Mouse (Mus musculus) 3T3-L1 (cell line): ENCODE measurements around the gene Mettl23.
"Not testable (repeated sequence)": the region's sequence is repeated elsewhere in the genome, so short reads cannot be mapped to it uniquely, and the experiment has no call there.

ENCODE experiments used
- DNase-seq: peaks from one replicate; pipeline ENCODE4 v3.0.0-alpha.2; 2015; ENCODE audit warnings: low read depth, low spot score

The Mettl23 gene

DNA sequence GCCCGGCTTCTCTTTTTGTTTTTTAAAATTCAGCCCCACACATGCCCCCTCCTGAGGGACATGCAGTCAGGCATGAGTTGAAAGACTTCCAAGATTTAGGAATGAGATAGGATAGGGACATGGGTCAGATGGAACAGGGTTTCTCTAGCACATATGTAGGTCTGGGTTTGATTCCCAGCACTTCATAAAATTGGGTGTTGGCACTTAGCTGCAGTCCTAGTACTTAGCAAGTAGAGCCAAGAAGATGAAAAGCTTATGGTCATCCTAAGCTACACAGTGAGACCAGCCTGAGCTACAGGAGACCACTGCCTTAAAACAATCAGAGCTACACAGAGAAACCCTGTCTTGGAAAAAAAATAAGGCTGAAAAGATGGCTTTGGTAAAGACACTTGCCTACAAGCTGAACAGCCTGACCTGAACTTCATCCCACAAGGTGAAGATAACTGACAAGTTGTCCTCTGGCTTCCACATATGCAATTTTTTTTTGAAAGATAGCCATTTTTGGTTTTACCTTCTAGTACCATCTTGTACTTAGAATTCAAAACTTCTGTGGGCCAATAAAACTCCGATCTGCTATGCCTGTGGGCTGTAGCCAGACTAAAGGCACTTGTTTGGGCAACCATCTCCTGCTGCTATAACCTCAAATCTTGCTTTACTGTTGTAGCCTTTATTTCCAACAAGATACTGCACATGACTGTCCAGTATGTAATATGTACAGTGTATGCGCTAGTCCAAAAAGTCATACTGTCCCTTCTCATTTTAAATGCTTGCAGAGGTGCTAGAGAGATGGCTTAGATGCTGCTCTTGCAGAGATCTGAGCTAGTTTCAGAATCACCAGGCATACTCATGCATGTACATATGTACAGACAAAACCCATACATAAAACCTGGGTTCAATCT lies 4.4 kb downstream of the Mettl23 start:
- no peak for DNase-seq

DNA sequence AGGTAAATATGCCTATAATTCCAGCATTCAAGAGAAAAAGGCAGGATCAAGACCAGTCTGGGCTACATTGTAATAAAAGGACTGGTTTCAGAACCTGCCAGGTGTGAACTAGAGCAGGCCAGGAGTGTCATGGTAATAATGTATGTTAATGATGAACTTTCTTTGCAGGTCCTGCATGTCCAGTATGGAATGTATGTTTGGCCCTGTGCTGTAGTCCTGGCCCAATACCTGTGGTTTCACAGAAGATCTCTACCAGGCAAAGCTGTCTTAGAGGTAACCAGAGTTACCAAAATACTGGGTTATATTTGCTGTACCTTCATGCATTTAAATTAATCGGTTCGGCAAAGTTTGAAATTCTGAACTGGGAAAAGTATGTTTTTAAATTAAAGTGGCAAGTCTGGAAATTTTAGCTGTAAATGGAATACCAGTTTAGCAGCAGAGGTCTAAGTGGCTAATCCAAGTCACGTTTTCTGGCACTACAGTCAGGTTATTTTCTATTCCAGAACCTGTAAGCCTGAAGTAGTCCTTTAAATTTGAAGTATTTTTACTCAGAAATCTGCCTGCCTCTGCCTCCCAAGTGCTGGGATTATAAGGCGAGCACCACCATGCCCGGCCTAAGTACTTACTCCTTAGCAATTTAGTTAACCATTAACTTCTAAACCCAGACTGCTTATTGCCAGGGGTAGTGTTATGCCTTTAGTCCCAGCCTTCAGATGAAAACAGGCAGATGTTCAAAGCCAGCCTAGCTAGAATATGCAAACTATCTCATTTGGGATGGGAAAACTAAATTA lies 5.2 kb downstream of the Mettl23 start:
- DNase-seq: no peak

DNA sequence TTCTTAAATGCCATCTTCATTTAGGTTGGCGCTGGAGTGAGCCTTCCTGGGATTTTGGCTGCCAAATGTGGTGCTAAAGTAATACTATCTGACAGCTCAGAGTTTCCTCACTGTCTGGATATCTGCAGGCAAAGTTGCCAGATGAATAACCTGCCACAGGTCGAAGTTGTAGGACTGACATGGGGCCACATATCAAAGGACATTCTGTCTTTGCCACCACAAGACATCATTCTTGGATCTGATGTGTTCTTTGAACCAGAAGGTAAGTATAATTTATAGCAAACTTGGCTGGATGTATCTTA lies 5.8 kb downstream of the Mettl23 start:
- not testable (repeated sequence) for DNase-seq

DNA sequence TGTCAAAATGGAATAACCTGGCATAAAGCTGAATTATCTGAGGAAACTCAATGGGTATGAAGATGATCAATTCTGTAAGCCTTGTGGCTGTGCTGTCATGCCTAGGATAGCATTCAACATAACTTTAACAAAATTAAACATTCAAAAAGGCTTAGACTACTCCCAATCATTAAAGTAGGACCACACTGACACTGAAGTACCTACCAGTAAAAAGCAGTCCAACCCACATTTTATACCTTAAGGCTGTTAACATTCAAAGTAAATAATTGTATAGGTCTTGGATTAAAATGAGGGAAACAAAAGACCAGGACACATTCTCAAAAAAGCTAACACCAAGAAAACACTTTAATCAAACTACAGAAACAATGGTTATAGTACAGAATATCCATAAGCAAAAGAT lies 6.5 kb downstream of the Mettl23 start:
- no peak for DNase-seq

DNA sequence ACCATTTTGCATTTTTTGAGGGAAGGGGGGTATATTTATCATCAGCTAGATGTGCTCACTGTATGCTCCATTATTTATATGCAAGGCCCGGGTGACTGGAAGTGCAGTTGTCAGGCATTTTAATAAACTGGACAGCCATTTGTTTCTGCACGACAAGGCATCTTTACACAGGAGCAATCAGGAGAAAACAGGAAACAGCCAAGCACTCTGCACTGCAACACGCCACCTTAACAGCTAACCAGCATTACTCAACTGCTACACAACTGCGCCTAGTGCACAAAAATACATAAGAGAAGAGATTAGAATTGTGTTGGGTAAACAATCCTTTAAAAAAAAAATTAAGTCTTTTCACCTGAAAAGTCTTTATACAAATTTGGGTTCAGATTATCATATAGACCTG lies 7.0 kb downstream of the Mettl23 start:
- no peak for DNase-seq

DNA sequence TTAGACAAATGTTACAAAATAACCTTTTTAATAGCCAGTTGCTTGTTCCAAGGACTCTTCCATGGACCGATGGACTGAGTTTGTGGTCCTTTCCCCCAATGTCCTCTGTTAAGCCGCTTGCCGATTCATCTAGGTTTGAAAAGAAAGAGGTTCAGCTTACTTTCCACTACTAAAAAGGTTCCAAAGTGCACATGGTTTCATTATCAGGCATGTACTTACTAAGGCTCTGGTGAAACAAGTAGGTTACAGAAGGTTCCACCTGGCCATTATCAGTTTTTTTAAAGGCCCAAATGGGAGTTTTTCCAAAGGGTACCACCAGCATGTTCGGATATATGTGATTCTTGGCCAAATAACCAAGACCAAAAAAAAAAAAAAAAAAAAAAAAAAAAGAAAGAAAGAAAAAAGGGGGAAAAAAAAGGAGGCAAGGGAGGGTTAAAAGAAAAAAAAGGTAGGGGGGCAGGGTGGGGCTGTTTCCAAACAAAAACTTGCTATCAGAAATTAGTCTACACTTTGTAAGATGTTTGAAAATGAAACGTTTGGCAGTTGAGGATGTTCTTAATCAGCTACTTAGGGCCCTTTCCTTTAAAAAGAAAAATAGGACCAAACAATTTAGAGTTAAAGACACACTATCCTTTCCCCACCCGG lies 7.9 kb downstream of the Mettl23 start:
- DNase-seq: no peak

DNA sequence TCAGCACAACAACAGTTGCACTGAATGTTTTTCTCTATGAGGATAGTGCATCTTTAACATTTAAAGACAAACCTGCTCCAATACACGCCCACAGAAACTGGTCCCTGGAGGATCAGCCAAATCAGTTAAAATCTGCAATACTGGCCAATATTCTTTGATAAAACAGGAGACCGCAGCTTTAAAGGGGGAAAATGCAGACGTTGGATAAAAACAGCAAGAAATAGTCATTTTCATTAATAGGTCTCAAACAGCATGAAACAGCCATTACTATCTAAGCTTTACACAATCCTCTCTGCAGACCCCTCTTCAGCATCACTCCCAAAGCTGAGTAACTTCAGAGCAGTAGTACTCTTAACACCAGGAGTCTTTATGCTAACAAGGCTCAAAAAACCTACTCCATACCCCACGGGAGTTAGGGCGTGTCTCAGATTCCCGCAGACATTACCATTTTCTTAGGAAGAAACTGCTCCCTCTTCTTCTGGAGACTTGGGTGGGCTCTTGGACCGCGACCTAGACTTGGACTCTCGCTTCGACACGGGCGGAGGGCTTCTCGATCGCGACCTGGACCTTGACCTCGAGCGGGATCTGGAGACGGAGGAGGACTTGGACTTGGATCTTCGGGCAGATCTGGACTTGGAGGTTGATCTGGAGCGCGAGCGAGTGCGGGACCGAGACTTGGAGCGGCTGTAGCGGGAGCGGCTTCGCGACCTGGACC lies 8.7 kb downstream of the Mettl23 start:
- peak; percentile 45 for DNase-seq

DNA sequence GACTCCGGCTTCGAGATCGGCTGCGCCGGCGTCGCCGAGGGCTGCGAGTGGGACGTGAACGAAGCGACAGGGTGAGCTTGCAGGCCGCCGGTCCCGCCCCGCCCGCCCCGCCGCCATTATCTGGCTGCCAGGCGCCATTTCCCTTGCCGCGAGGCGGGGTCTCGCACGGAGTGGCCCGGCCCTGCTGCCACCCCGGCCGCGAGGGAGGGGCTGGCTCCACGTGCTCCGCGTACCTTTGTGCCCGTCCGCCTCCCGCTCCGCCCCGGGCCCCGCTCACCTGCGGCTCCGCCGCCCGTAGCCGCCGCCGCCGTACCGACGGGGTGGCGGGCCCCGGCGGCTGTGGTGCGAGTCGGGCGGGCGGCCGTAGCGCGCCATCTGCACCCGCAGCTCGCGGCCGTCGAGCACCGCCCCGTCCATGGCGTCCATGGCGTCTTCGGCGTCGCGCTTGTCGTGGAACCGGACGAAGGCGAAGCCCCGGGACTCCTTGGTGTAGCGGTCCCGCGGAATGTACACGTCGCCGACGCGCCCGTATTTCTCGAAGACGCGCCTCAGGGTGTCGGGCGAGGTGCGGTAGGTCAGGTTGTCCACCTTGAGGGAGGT lies 9.3 kb downstream of the Mettl23 start, which contains the start of gene Mfsd11:
Gene Mfsd11 (plus strand): TSS at position 150 of the 600 bp plus-strand sequence.
- DNase-seq: peak; percentile 55

DNA sequence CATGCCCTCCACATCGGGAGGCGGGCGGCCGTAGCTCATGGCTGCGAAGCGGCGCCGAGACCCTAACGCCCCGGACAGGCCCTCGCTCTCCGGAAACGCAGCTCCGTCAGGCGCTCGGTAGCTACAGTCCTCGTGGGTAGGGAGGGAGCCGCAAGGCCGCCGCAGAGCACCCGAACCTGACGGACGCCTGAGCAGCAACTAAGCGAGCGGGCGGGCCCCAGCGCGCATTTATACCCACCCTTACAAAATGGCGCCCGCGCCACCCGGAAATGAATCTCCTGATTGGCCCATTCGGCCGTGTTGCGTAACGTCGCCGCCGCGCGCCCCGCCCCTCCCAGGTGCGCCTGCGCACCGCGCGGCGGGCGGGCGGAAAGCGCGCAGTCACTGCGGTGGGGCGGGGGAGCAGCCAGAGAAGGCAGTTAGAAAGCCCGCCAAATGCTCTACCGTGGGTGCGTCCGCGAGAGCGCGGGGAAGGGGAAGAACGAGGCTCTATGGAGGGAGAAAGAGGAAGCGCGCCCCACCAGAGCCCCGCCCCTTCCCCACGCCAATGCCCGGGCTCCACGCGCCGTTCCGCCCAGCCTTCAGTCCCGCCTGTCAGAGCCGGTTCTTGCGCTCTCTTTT lies 9.9 kb downstream of the Mettl23 start, which contains the start of gene Srsf2:
Gene Srsf2 (minus strand): TSS at position 204 of the 621 bp plus-strand sequence.
- DNase-seq: peak; percentile 91

DNA sequence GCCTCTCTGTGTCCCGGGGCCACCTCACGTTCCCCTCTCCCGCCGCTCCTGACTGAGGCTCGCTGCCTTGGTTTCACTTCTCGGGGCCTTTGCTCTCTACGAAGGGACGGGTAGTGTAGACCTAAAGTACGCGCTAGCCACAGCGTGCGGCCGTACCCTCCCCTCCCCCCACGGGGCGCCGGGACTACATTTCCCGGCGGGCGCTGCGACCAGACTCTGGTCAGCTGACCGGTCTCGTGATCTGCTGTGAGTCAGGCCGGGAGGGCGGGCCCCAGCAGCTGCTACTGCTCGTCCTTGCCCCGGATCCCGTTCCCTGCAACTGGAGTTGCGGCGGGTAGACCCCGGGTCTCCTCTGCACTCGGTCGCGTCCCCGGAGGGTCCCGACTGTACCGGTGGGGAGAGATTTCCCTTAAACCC lies 10.4 kb downstream of the Mettl23 start:
- peak; percentile 96 for DNase-seq

DNA sequence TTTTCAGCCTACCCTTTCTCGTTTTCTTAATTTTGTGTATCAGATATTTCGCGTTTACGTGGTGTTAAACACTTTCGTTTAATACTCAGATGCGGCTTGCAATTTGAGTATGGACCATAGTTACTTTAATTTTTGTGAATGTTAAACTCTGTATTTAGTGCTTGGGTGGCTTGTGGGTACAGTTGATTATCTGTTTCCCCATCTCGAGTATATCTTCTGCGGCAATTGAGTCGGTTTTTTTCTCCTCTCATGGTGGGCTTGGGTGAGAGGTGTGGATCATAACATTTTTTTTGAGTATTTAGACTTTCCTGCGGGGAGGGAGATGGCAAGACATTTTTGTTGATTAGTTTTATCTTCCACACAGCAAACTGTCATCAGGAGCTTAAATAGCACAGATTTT lies 11.2 kb downstream of the Mettl23 start:
- no peak for DNase-seq

DNA sequence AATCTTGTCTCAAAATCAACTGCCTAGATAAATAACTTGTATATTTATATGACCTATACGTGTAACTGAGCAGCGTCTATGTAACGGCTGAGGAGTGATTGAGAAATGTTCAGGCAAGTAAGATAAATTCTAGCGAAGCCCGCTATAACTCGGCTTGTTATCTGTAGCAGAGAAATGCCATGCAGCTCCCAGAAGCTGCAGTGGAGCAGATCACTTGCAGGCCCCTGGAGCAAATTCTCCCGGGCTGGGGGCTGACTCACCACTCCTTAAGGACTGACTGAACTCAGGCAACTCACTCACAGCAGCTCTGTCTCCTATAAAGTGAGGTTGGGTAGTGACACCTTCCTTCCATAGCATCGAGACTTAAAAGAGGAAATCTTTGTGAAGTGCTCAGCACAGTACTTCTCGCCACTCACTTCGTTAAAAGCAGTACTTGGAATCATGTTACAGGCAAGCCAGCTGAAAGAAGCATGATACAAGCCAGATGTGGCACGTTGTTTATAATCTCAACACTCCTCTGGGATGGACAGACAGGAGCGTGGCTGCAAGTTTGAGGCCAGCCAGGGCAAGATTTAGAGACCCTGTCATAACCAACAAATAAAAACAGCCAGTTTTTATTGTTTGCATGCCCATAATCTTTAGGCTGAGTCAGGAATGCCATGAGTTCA lies 14.2 kb downstream of the Mettl23 start:
- DNase-seq: no peak

DNA sequence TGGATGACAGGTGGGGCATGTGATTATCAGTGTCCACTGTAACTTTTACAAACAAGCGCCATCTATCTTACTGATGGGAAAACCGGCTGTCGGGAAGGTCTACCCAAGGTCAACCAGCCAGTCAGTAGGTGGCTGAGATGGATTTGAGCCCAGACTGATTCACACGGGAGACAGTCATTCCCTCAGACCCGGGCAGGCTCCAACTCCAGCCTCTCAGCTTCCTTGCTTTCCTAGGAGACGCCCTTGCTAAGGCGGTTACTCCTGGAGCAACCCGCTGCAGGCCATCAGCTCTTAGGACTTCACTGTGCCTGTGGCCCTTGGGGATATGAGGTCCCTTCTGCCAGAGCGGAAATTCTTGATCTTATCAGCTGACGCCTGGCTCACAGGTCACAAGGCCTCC lies 21.4 kb downstream of the Mettl23 start:
- no peak for DNase-seq

DNA sequence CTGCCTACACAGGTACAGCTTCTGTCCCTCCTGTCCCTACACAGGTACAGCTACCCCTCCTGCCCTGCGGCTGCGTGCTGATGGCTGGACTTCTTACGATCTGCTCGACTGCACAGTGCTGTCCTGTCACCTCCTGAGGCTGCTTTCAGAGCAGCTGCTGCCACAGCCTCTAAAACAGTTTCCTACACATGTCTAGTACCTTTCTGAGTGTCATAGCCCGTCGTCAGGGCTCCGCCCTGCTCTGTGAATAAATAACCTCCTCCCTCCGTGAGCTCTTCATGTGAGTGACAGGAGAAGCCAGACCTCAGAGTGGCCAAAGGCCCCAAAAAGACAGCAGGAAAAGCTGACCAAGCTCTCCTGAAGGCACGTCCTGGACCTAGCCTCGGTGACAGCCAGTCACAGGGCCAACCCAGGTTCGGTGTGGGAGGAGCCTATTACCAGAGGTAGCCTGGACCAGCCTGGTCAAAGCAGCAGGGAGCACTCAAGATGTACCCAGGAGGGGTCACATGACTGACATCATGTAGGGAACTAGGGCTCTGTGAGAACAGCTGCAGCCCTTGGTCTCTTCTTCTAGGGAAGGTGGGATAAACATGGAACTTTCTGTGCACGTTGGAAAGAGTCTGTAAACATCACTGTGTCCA lies 23.0 kb downstream of the Mettl23 start:
- DNase-seq: no peak

DNA sequence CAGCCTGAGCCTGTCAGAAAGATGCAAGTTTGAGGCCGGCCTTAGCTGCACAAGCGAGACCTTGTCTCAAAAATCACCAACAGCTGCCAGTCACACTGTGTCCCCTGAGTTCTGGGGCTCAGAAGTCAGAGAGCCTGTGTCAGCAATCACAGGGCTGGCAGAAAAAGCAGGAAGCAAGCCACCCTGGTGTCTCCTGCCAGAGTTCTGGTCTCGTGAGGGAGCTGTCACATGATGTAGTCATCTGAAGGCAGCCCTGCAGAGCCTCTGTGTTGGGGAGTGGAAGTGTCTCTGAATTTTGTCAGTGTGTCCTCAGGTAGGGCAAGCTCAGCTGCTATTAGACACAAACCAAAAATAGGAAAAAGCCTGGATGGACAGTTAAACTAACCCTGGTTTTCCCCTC lies 25.1 kb downstream of the Mettl23 start:
- DNase-seq: peak; percentile 21

DNA sequence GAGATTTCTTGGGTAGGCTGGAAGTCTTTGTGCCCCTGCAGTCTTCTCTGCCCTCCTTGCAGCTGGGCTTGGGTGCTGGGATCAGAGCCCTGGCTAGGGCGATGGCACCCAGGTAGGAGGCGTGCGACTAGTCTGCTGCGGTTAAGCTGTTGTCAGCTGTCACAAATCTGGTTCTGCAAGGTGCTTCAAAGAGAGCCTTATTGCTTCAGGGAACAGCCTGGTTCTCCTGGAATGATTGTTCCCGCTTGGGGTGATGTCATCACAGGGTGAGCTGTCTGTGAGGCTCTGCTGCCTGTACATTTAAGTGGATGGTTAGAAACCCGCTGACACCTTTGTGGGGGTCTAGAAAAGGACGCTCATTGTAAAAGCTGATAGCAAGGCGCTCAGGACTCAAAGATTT lies 26.1 kb downstream of the Mettl23 start:
- DNase-seq: no peak

DNA sequence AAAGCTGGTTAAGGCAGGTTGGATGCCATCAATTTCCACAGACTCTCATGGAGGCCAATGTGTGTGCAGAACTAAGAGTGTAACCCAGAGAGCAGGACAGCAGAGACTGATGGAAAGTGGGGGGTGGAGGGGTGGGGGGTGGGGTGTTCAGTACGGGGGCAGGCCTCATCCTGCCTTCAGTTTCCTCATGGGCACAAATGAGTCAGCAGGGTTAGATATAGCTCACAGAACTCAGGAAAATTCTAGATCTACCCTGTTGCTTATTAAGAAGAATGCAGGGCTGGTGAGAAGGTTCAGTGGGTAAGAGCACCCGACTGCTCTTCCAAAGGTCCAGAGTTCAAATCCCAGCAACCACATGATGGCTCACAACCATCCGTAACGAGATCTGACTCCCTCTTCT lies 26.6 kb downstream of the Mettl23 start:
- no peak for DNase-seq

DNA sequence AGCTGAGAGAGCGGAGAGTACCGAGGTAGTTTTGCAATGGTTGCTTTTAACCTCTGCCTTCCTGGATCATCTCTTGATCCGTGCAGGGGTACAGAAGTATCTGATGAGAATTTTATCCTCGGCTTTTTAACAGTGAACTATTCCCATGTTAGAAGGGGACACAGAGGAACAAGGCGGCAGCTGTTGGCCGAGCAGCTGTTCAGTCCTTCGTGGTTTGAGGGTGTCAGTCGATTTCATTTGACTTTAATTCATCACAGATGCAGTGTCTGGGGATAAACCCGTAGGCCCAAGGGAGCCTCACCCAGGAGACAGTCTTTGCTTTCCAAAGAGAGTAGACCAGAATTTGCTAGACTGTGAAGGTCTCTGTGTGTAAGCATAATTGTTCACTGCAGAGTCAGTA lies 28.5 kb downstream of the Mettl23 start:
- no peak for DNase-seq

DNA sequence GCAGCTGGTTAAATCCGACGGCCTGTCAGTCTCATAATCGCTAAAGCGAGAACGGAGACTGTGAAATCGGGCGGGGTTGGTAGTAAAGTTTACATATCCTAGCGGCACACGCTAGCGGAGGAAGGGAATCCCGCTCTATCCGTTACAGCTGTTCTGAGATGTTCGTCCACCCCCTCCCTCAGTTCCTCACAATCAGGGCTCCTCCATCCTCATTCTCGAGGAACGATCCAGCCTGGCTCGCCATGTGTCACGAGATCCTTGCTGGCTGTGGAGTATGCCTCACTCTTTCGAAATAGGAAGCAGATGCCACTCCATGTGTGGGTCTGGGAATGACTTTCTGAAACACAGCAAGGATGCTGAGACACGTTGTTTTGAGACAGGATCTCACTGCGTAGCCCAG lies 30.9 kb downstream of the Mettl23 start:
- no peak for DNase-seq

DNA sequence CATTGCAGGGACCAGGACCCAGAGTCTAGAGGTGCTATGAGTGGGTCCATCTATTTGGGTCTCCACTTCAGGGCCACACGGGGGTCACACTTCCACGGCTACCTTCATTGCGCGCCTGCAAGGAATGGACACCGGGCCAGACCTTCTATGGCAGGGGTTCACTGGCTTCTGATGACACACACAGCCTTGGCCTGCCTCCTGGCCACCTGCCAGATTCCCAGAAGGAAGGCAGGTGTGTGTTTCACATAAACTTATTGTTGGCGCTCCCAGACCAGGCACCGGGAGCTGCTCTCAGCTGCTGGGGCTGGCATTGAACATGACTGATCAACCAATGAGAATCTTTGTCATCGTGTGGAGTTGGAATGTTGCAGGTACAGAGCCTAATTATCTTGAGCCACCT lies 35.4 kb downstream of the Mettl23 start:
- DNase-seq: no peak
